8 mouse cellular contexts compared by ENCODE assay signal in the genomic region with DNA sequence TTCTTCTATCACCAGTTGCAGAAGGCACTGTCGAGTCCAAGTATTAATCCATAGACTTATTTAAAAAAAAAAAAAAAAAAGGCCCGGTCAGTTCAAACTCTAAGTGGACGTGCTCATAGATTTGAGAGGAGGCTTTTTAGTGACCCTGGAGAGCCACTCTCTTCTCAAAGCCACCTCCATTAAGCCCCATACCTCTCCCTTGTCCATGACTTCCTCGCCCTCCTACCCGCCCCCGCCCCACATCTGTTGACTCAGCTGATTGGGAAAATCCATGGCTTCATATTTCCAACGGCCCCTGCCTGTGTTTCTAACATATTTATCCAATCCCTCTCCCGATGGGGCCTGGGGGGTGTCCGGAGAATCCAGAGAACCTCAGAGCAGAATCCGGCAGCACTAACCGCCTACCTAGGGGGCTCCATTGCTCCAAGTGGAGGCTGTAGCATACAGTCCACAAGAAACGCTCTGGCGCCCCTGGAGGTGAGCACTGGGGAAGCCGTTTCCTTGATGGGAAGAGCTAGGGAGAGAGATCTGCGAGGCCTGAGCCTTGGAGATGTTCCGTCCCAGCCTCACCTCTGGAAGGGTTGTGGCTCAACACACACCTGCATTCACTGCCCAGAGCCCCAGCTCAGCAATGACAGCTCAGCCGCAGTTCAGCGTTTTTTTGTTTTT.
DNase-seq lines count a peak whose midpoint lies in the region; ATAC-seq and TF ChIP-seq lines count a peak whose summit lies in the region.

No protein-coding gene starts in this region.

- TF ChIP-seq POLR2A in kidney, adult 2 months (IDR thresholded peaks at IDR 0.05; ENCODE audit: low read depth, low read length): no peak
- TF ChIP-seq POLR2A in thymus, adult 2 months (IDR thresholded peaks at IDR 0.05; ENCODE audit: control insufficient read depth, extremely low read depth, insufficient read depth, low read length, poor library complexity): no peak

- H3K9ac ChIP-seq in embryonic facial prominence, embryonic 12.5 days: no peak overlapping the region
- no peak overlapping the region for H3K9ac ChIP-seq in liver, embryonic 16.5 days (ENCODE audit: low read depth, low read length)
- no peak overlapping the region for H3K9ac ChIP-seq in neural tube, embryonic 14.5 days (replicated peaks; ENCODE audit: low read depth, low read length)

- H3K9me3 ChIP-seq in embryonic facial prominence, embryonic 12.5 days: no peaks in the 10 kb centered on the region
- H3K9me3 ChIP-seq in heart, embryonic 10.5 days: no peaks in the 10 kb centered on the region
- H3K9me3 ChIP-seq in liver, embryonic 16.5 days (replicated peaks; ENCODE audit: control insufficient read depth, low read length): no peaks in the 10 kb centered on the region
- no peaks in the 10 kb centered on the region for H3K9me3 ChIP-seq in neural tube, embryonic 14.5 days (ENCODE audit: control insufficient read depth, low read length)

- 29% methylated on average over 18 of the region's 18 CpGs for WGBS in embryonic facial prominence, embryonic 12.5 days
- 19% methylated on average over 18 of the region's 18 CpGs for WGBS in heart, embryonic 10.5 days
- WGBS in kidney, adult 2 months: 28% methylated on average over 18 of the region's 18 CpGs
- 19% methylated on average over 18 of the region's 18 CpGs for WGBS in liver, embryonic 16.5 days (ENCODE audit: insufficient replicate concordance)
- WGBS in neural tube, embryonic 14.5 days: 36% methylated on average over 18 of the region's 18 CpGs
- whole genome bisulfite sequencing in thymus, adult 2 months: 45% methylated on average over 18 of the region's 18 CpGs

- peak; percentile 62 for TF ChIP-seq CTCF in kidney, adult 2 months (conservative IDR thresholded peaks at IDR 0.05; ENCODE audit: insufficient read depth, insufficient read length, low read depth, low read length)
- peak; percentile 74 for TF ChIP-seq CTCF in thymus, adult 2 months (IDR thresholded peaks at IDR 0.05; ENCODE audit: borderline replicate concordance, control insufficient read depth, extremely low read depth, insufficient read depth, low read length, poor library complexity)

- peak; percentile 46 for DNase-seq in CD4-positive helper T cell, adult 2 months (ENCODE audit: low read depth, low spot score)
- peak; percentile 81 for DNase-seq in adrenal gland, postnatal 10 days
- DNase-seq in heart, embryonic 10.5 days (ENCODE audit: low spot score): peak; percentile 86
- peak; percentile 67 for DNase-seq in kidney, adult 2 months
- peak; percentile 71 for DNase-seq in thymus, adult 2 months

- peak overlapping the region; percentile 18; the same call in 1 of the 2 replicates for H3K4me2 ChIP-seq in embryonic facial prominence, embryonic 12.5 days (replicated peaks)
- H3K4me2 ChIP-seq in liver, embryonic 16.5 days (ENCODE audit: low read depth, low read length): 0 out of 2 replicates have a peak overlapping the region, but pooled peaks have one; percentile 22
- no peak overlapping the region for H3K4me2 ChIP-seq in neural tube, embryonic 14.5 days (ENCODE audit: low read depth, low read length)

- H3K27me3 ChIP-seq in embryonic facial prominence, embryonic 12.5 days: no peaks in the 10 kb centered on the region
- H3K27me3 ChIP-seq in heart, embryonic 10.5 days (ENCODE audit: insufficient read depth, poor library complexity, severe bottlenecking): peaks cover 21% of the 10 kb centered on the region; the same call in 1 of the 2 replicates
- no peaks in the 10 kb centered on the region for H3K27me3 ChIP-seq in kidney, adult 2 months (replicated peaks; ENCODE audit: control insufficient read depth, insufficient read depth, low read length)
- H3K27me3 ChIP-seq in liver, embryonic 16.5 days (ENCODE audit: control insufficient read depth, insufficient read depth, low read depth, low read length): no peaks in the 10 kb centered on the region
- H3K27me3 ChIP-seq in neural tube, embryonic 14.5 days (ENCODE audit: control insufficient read depth, insufficient read depth, low read length): no peaks in the 10 kb centered on the region
- no peaks in the 10 kb centered on the region for H3K27me3 ChIP-seq in thymus, adult 2 months (ENCODE audit: control insufficient read depth, insufficient read depth, low read length)

- H3K4me3 ChIP-seq in embryonic facial prominence, embryonic 12.5 days: no peak overlapping the region
- peak overlapping the region; percentile 40; the same call in 1 of the 2 replicates for H3K4me3 ChIP-seq in heart, embryonic 10.5 days
- H3K4me3 ChIP-seq in kidney, adult 2 months (ENCODE audit: insufficient read depth, low read depth, low read length): no peak overlapping the region
- H3K4me3 ChIP-seq in liver, embryonic 16.5 days (ENCODE audit: low read depth, low read length): no peak overlapping the region
- no peak overlapping the region for H3K4me3 ChIP-seq in neural tube, embryonic 14.5 days (ENCODE audit: low read depth, low read length)
- H3K4me3 ChIP-seq in thymus, adult 2 months (ENCODE audit: control insufficient read depth, insufficient read depth, low read length): no peak overlapping the region

- no peaks in the 10 kb centered on the region for H3K36me3 ChIP-seq in embryonic facial prominence, embryonic 12.5 days
- no peaks in the 10 kb centered on the region for H3K36me3 ChIP-seq in heart, embryonic 10.5 days
- H3K36me3 ChIP-seq in kidney, adult 2 months (ENCODE audit: control insufficient read depth, insufficient read depth, low read length): no peaks in the 10 kb centered on the region
- H3K36me3 ChIP-seq in liver, embryonic 16.5 days (ENCODE audit: control insufficient read depth, insufficient read depth): no peaks in the 10 kb centered on the region
- no peaks in the 10 kb centered on the region for H3K36me3 ChIP-seq in neural tube, embryonic 14.5 days (ENCODE audit: control insufficient read depth, insufficient read depth, low read length)
- H3K36me3 ChIP-seq in thymus, adult 2 months (ENCODE audit: control insufficient read depth, insufficient read depth, low read length): no peaks in the 10 kb centered on the region

- H3K4me1 ChIP-seq in embryonic facial prominence, embryonic 12.5 days: 0 out of 2 replicates have a peak, but pooled peaks cover 9% of the 10 kb centered on the region
- H3K4me1 ChIP-seq in heart, embryonic 10.5 days: 0 out of 2 replicates have a peak, but pooled peaks cover 8% of the 10 kb centered on the region
- peaks cover 4% of the 10 kb centered on the region; the same call in 1 of the 2 replicates for H3K4me1 ChIP-seq in kidney, adult 2 months (ENCODE audit: control insufficient read depth, insufficient read depth, low read length)
- H3K4me1 ChIP-seq in liver, embryonic 16.5 days (ENCODE audit: control insufficient read depth, low read depth, low read length): no peaks in the 10 kb centered on the region
- no peaks in the 10 kb centered on the region for H3K4me1 ChIP-seq in neural tube, embryonic 14.5 days (ENCODE audit: control insufficient read depth, insufficient read depth, low read length)
- 0 out of 2 replicates have a peak, but pooled peaks cover 2% of the 10 kb centered on the region for H3K4me1 ChIP-seq in thymus, adult 2 months (replicated peaks; ENCODE audit: control insufficient read depth, insufficient read depth, low read length)

- no peak overlapping the region for H3K27ac ChIP-seq in embryonic facial prominence, embryonic 12.5 days
- H3K27ac ChIP-seq in heart, embryonic 10.5 days: no peak overlapping the region
- H3K27ac ChIP-seq in kidney, adult 2 months (ENCODE audit: insufficient read depth, low read depth, low read length): no peak overlapping the region
- H3K27ac ChIP-seq in liver, embryonic 16.5 days (ENCODE audit: low read length): no peak overlapping the region
- H3K27ac ChIP-seq in neural tube, embryonic 14.5 days (ENCODE audit: low read depth, low read length): no peak overlapping the region
- no peak overlapping the region for H3K27ac ChIP-seq in thymus, adult 2 months (ENCODE audit: control insufficient read depth, insufficient read depth, low read length)

- ATAC-seq in embryonic facial prominence, embryonic 12.5 days (ENCODE audit: insufficient number of reproducible peaks, insufficient read depth, low FRiP score, low TSS enrichment): 0 out of 2 replicates have a peak, but pooled peaks have one; percentile 56
- no peak for ATAC-seq in liver, embryonic 16.5 days (ENCODE audit: low read depth)
- peak; percentile 79 for ATAC-seq in neural tube, embryonic 14.5 days (ENCODE audit: low read depth)
